Mouse (Mus musculus) embryonic fibroblast, embryonic 13.5 days (primary cell): ENCODE results near the gene Kif26b. TPM values are rescaled to one million over a fixed set of nuclear protein-coding genes. Genes with fewer than 3 reads are reported as not detected.

Experiments used
- H3K27ac ChIP-seq: 2 replicates; pipeline ENCODE4 v1.5.1; 2012; ENCODE audit warnings: low read length, control low read depth, inconsistent platforms; ENCODE audit not compliant: insufficient read depth
- H3K4me1 ChIP-seq: 2 replicates; pipeline ENCODE4 v1.6.1; 2011; ENCODE audit warnings: low read length; ENCODE audit not compliant: control insufficient read depth, insufficient read depth
- H3K4me3 ChIP-seq: 2 replicates; pipeline ENCODE4 v1.5.1; 2011; ENCODE audit warnings: mild to moderate bottlenecking, control low read depth, low read length; ENCODE audit not compliant: insufficient read depth
- CTCF ChIP-seq: IDR thresholded peaks from 2 replicates; pipeline ENCODE4 v1.5.1; 2011; ENCODE audit warnings: mild to moderate bottlenecking, control low read depth, low read length, moderate library complexity, borderline replicate concordance; ENCODE audit not compliant: insufficient read depth
- POLR2A ChIP-seq: IDR thresholded peaks from 2 replicates; pipeline ENCODE4 v1.6.1; 2011; ENCODE audit warnings: low read depth, mild to moderate bottlenecking, control low read depth, low read length, moderate library complexity
- polyA plus RNA-seq: library from polyadenylated mRNA; stranded (reverse); fragments of >200 nt; gene quantifications from 2 replicates; pipeline ENCODE4 v1.2.4, GENCODE M21; 2011; ENCODE audit warnings: low read depth; ENCODE audit not compliant: missing spikeins, insufficient read length

Kif26b gene
- polyA plus RNA-seq, 1 experiment, result 61.3 TPM

- no peak overlapping the region for H3K4me3 ChIP-seq
Observed at GRCm38 (mm10) chr1:178506938-178507337, 22.0 kb upstream of the Kif26b start.

GRCm38 (mm10) chr1:178512323-178513031 is 16.4 kb upstream of the Kif26b start:
- TF ChIP-seq POLR2A (no peak), CTCF (no peak)
- no peak overlapping the region for H3K27ac ChIP-seq
- H3K4me1 ChIP-seq, result no peaks in the 10 kb centered on the region; the same call in 1 of the 2 replicates
- H3K4me3 ChIP-seq, result no peak overlapping the region

More at GRCm38 (mm10) chr1:178506938-178507337, 22.0 kb upstream of the Kif26b start:
- no peak for TF ChIP-seq CTCF
- no peak for TF ChIP-seq POLR2A
- Histone ChIP-seq H3K4me1 (no peaks in the 10 kb centered on the region), H3K27ac (no peak overlapping the region)

GRCm38 (mm10) chr1:178513954-178514353 is 15.0 kb upstream of the Kif26b start:
- Histone ChIP-seq H3K4me1 (no peaks in the 10 kb centered on the region; the same call in 1 of the 2 replicates), H3K4me3 (no peak overlapping the region), H3K27ac (no peak overlapping the region)
- TF ChIP-seq POLR2A (no peak), CTCF (no peak)

- Histone ChIP-seq H3K4me1 (no peaks in the 10 kb centered on the region; the same call in 1 of the 2 replicates), H3K4me3 (no peak overlapping the region), H3K27ac (no peak overlapping the region)
Observed at GRCm38 (mm10) chr1:178515839-178516238, 13.1 kb upstream of the Kif26b start.

GRCm38 (mm10) chr1:178522389-178522788 is 6.5 kb upstream of the Kif26b start:
- Histone ChIP-seq H3K4me1 (no peaks in the 10 kb centered on the region), H3K4me3 (no peak overlapping the region), H3K27ac (no peak overlapping the region)
- TF ChIP-seq CTCF (no peak), POLR2A (no peak)

More at GRCm38 (mm10) chr1:178515839-178516238, 13.1 kb upstream of the Kif26b start:
- TF ChIP-seq POLR2A, result no peak
- TF ChIP-seq CTCF, result no peak

- H3K4me3 ChIP-seq, result no peak overlapping the region
- no peak for TF ChIP-seq POLR2A
- no peak for TF ChIP-seq CTCF
- H3K4me1 ChIP-seq, result no peaks in the 10 kb centered on the region
- H3K27ac ChIP-seq, result no peak overlapping the region
Observed at GRCm38 (mm10) chr1:178523152-178523551, 5.8 kb upstream of the Kif26b start.

- peak overlapping the region; percentile 53 for H3K27ac ChIP-seq
- H3K4me3 ChIP-seq, result peak overlapping the region; percentile 56
- no peaks in the 10 kb centered on the region for H3K4me1 ChIP-seq
- TF ChIP-seq CTCF (0 out of 2 replicates have a peak, but pooled peaks have one; percentile 28), POLR2A (no peak)
Observed at GRCm38 (mm10) chr1:178527185-178527546, 1.8 kb upstream of the Kif26b start.

GRCm38 (mm10) chr1:178527547-178528361 is 1.2 kb upstream of the Kif26b start:
- H3K4me1 ChIP-seq, result no peaks in the 10 kb centered on the region

GRCm38 (mm10) chr1:178529512-178530300 is 781 bp downstream of the Kif26b start:
- TF ChIP-seq POLR2A (no peak; the same call in 1 of the 2 replicates), CTCF (no peak)
- no peaks in the 10 kb centered on the region; the same call in 1 of the 2 replicates for H3K4me1 ChIP-seq
- H3K27ac ChIP-seq, result peak overlapping the region; percentile 53
- peak overlapping the region; percentile 56 for H3K4me3 ChIP-seq

More at GRCm38 (mm10) chr1:178527547-178528361, 1.2 kb upstream of the Kif26b start:
- Histone ChIP-seq H3K4me3 (peak overlapping the region; percentile 56), H3K27ac (peak overlapping the region; percentile 53)
- TF ChIP-seq CTCF, result no peak
- TF ChIP-seq POLR2A, result 0 out of 2 replicates have a peak, but pooled peaks have one; percentile 11
